Mouse (Mus musculus): ENCODE results near the gene LTO1.

DNA sequence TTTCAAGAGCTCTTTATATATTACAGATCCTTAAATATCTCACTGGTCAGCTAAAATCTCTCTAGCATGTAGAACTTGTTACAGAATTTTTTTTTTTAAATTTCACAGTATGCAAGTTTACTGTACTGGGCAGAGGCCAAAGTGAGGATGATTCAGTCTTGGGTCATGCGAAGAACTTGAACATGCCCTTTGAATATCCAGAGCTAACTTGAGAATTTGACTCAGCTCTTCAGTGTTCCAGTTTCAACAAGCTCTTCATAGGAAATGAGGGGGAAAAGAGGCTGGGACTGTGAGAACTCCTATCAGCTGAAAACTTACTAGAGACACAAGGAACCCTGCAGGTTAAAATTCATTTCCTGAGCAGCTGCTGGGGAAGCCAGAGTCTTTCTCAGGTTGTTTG, 49.0 kb downstream of the LTO1 start:
- TF ChIP-seq CTCF (IDR thresholded peaks at IDR 0.05; ENCODE audit: low read depth) (no peak), EP300 (IDR thresholded peaks at IDR 0.05; ENCODE audit: low read depth) (no peak)

All from heart, postnatal 0 days (tissue).